Mouse (Mus musculus): ENCODE results near the gene Ptprg.
"Not testable (repeated sequence)": the region's sequence is repeated elsewhere in the genome, so short reads cannot be mapped to it uniquely, and the experiment has no call there.

The Ptprg gene

DNA sequence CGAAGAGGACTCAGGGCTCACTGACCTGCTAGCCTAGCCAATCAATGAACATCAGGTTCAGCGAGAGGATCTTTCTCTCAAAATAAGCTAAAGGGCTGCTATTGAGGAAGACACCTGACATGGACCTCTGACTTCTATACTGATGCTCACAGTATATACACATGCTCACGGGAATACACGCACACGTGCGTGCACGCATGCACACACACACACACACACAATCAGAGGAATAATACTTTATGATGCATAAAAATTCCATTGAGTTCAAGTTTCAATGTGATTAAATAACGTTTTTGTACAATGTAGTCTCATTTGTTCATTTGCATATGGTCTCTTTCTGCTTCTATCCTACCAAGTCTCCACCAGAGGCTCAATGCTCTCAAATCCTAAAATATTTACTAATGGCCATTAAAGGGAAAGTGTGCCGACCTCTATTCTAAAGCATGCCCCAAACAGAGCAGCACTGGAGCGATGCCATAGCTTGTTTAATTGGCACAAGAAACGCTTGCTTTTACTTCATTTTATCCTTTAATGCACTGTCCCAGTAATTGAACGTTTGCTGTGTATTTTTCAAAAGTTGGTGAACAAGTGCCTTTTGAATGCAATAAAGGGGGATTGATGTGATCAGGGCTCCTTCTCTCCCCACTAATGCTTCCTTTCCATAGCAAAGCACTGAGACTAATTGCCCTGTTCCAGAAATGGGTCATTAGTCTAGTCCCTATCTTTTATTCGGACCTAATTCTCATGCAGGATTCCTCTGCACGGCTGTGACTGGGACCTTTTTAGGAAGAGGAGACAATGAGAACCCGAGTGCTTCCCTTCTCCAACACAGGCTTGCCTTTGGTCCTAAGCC is 407.2 kb downstream of the Ptprg start:
- in situ Hi-C loops (cut with MboI, MseI): no loop called here

- in situ Hi-C loops (cut with MboI, MseI): no loop called here
These were observed 408.8 kb downstream of the Ptprg start for GRCm38 (mm10) chr14:11962101-11962500.

DNA sequence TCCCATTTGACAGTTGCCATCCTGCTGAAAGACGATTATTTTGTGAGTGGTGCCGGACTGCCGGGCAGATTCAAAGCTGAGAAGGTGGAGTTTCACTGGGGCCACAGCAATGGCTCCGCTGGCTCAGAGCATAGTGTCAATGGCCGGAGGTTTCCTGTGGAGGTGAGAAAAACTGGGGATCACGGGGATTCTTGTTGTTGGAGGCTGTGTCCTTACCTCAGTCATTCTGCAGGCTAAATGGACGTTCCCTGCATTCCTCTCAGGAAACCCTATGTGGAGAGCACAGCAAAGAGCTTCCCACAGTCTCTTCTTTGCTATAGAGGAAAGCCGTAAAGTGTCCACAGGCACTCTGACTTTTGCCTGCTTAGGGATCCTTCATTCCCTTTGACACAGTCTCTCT is 409.2 kb downstream of the Ptprg start:
- in situ Hi-C loops (cut with MboI, MseI): no loop called here

GRCm38 (mm10) chr14:11963791-11964190 is 410.5 kb downstream of the Ptprg start:
- in situ Hi-C loops (cut with MboI, MseI): no loop called here

DNA sequence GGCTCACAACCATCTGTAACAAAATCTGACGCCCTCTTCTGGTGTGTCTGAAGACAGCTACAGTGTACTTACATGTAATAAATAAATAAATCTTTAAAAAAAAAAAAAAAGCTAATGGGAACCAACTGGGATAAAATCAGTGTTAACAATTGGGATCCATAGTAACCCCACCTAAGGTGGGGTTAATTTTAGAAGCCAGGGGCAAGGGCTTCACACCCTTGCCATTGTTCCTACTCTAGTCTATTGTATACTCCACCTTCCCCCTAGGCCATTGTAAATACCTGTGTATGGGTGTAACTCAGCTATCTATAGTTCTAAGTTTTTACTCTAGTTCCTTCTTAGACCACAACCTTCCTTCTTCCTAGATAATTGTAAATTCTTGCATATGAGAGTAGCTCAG is 411.0 kb downstream of the Ptprg start:
- in situ Hi-C loops (cut with MboI, MseI): not testable (repeated sequence)

GRCm38 (mm10) chr14:11965878-11966277 is 412.5 kb downstream of the Ptprg start:
- in situ Hi-C loops (cut with MboI, MseI): no loop called here

- in situ Hi-C loops (cut with MboI, MseI): no loop called here
These were observed 428.4 kb downstream of the Ptprg start for GRCm38 (mm10) chr14:11981764-11982163.

- in situ Hi-C loops (cut with MboI, MseI): no loop called here
These were observed 429.7 kb downstream of the Ptprg start for GRCm38 (mm10) chr14:11983031-11983430.

DNA sequence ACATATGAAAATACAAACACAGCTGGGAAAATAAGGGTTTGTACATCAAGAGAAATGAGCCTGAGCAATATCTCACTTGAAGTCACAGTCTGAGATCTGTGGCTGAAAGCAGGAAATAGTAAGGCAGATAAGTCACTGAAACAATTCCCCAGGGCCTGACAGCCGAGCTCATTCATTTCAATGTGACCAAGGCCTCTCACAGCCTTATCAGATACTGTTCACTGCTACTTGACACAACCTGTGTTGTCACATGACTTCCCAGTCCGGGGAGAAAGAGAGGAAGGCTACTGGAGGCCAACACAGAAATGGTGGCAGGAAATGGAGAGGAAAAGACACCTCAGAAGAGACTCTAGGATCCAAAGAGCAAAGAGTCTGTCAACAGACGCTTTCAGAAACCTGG is 430.8 kb downstream of the Ptprg start:
- in situ Hi-C loops (cut with MboI, MseI): no loop called here

GRCm38 (mm10) chr14:11988975-11989374 is 435.6 kb downstream of the Ptprg start:
- in situ Hi-C loops (cut with MboI, MseI): no loop called here

DNA sequence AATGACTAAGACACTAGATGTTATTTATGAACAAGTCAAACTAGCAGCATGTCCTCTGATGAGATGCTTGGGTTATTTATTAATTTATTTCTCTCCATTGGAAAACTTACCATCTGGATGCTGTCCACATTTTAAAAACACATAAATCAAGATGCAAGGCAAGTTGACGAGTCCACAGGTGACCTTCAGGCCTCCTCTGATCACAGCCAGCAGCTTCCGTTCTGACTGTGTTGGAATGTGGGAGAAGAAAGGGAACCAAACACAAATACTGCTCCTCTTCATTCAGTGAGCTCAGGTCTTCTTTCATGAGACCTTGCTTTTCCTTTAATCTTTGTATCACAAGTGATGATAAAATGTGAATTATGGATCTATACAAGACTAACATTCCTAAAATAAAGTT is 437.8 kb downstream of the Ptprg start:
- in situ Hi-C loops (cut with MboI, MseI): no loop called here

DNA sequence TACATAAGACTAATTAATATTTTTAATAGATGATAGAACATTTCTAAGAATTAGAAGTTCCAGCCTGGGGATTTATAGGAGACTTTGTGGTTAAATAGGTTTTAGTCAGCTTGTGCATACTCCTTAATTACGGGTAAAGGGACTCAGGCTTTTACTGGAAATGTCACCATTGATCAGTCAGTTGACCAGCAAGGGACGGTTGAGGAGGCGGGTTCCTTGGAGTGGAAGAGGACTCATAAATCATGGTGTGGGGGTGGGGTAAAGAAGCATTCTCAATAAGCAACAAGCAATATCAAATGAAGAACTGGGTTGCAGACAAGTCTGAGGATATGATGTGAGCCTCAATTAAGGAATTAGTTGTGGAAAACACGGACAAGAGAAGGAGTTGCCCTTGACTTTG is 438.8 kb downstream of the Ptprg start:
- in situ Hi-C loops (cut with MboI, MseI): no loop called here

DNA sequence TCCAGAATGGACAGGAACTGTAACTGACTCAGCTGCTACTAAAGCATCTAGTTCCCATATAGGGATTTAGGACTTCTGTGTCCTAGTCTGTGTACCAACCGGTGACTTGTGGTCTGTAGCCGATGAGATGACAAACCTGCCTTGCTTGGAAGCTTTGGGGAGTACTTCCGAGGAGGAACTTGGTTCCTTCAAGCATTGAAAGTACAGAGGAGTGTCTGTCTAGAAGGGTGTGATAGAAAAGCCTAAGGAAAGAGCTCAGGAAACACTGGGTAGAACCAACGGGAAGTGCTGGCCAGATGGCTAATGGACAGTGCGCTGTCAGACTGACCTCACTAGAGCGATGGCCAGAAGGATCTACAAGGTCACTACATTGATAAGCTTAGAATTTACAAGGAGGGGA is 439.2 kb downstream of the Ptprg start:
- in situ Hi-C loops (cut with MboI, MseI): no loop called here

GRCm38 (mm10) chr14:11997555-11997954 is 444.2 kb downstream of the Ptprg start:
- in situ Hi-C loops (cut with MboI, MseI): no loop called here

DNA sequence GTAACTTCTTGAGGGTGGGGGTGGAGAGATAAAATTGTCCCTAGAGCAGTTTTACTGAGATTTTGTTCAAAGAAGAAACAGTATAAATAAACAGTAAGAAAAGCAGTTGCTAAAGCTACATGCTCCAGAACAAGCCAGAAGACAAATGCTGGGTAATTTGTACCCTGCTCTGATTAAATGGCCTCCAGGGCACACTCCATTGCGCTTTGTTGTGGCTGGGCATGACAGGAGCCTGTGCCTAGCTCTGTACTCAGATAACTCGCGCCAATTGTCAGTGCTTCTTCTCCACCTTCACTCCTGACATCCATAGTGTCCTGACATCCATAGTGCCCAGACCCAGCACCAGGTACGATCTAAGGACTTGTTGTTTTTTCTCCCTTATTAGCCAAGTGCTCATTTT is 445.1 kb downstream of the Ptprg start:
- in situ Hi-C loops (cut with MboI, MseI): no loop called here

- in situ Hi-C loops (cut with MboI, MseI): no loop called here
These were observed 450.7 kb downstream of the Ptprg start for GRCm38 (mm10) chr14:12004061-12004460.

- in situ Hi-C loops (cut with MboI, MseI): no loop called here
These were observed 458.4 kb downstream of the Ptprg start for GRCm38 (mm10) chr14:12011766-12012165.

DNA sequence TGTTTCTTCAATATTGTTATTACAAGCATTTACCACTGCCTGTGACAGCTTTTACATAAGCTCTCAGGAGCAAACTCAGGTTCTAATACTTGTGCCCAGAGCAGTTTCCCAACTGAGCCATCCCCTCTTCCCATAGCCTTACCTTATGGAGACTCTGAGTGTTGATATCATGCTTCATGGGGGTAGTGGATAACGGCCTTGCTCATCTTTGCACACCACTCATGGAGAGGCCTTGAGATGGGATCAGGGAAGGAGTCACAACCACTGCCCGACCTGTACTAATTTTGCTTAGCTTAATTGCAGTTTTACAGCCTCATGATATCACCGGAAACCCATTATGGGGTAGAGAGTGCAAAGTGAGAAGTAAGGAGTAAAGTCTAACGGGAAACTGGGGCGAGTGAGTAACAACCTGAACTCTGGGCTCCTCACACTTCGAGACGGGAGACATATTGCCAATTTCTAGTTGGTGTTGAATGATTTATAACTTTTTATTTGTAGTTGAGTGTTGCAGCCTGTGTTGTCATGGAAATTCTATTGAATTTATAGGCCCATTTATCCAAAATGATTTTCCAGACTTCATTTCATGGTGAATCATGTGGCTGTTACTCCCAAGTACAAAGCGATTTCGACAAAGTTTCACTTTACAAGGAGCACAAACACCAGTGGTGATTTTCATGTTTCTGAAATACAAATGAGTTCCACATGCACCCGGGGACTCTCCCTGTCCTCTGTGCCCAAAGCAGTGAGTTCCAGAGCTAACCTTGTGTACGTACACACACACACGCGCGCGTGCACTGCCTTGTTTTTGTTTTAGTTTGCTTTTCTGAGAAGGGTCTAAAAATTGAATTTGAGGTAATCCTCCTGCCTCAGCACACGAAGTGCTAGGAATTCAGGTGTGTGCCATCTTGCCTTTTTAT is 472.7 kb downstream of the Ptprg start:
- in situ Hi-C loops (cut with MboI, MseI): no loop called here

GRCm38 (mm10) chr14:12027247-12027646 is 473.9 kb downstream of the Ptprg start:
- in situ Hi-C loops (cut with MboI, MseI): no loop called here

DNA sequence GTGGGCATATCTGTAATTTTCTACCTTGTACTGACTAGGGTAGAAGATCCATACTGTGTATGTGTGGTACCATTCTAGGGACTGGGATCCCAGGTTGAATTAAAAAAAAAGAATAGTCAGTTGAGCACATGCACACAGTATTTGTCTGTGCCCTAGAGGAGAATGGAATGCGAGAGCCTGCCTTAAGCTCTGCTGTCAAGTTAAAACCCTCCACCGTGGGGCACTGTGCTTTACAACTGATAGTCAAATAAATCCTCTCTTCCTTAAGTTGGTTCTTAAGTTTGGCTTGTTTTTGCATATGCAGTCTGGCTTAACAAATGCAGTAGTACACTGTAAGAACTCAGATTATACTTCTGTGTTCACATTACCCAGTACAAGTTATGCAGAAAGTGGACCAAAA is 476.6 kb downstream of the Ptprg start:
- in situ Hi-C loops (cut with MboI, MseI): no loop called here

- in situ Hi-C loops (cut with MboI, MseI): no loop called here
These were observed 483.4 kb downstream of the Ptprg start for GRCm38 (mm10) chr14:12036530-12037283.

GRCm38 (mm10) chr14:12039743-12040142 is 486.4 kb downstream of the Ptprg start:
- in situ Hi-C loops (cut with MboI, MseI): no loop called here
